Mouse (Mus musculus) G1E (cell line): ENCODE data around the gene Atoh8. TPM values are rescaled to one million over a fixed set of nuclear protein-coding genes. Genes with fewer than 3 reads are reported as not detected.

Experiments used
- ATAC-seq: 2 replicates; pipeline ENCODE4 v1.8.0; 2016; ENCODE audit warnings: mild to moderate bottlenecking; ENCODE audit not compliant: insufficient number of reproducible peaks, poor library complexity, low FRiP score, severe bottlenecking; ENCODE audit errors: extremely low read depth
- DNase-seq: peaks from one replicate; pipeline ENCODE4 v3.0.0; 2012; ENCODE audit warnings: low spot score
- H3K27me3 ChIP-seq: 2 replicates; pipeline ENCODE4 v1.6.1; 2012; ENCODE audit warnings: mild to moderate bottlenecking, low read length, inconsistent platforms; ENCODE audit not compliant: insufficient read depth
- H3K36me3 ChIP-seq: replicated peaks from 2 replicates; pipeline ENCODE3; 2012; ENCODE audit warnings: mild to moderate bottlenecking, inconsistent platforms
- H3K4me1 ChIP-seq: 2 replicates; pipeline ENCODE4 v1.6.1; 2012; ENCODE audit warnings: low read depth, low read length, inconsistent platforms, mixed read lengths; ENCODE audit not compliant: insufficient read depth
- H3K4me3 ChIP-seq: 2 replicates; pipeline ENCODE4 v1.5.1; 2012; ENCODE audit warnings: low read depth, mild to moderate bottlenecking, inconsistent platforms, low read length, moderate library complexity, mixed read lengths
- H3K9me3 ChIP-seq: replicated peaks from 2 replicates; pipeline ENCODE4 v1.6.1; 2012; ENCODE audit warnings: inconsistent platforms
- CTCF ChIP-seq: IDR thresholded peaks from 2 replicates; pipeline ENCODE4 v1.5.1; 2012; ENCODE audit warnings: low read depth, low read length, inconsistent platforms, mixed read lengths
- GATA1 ChIP-seq: IDR thresholded peaks from 2 replicates; pipeline ENCODE4 v1.6.1; 2012; ENCODE audit warnings: borderline replicate concordance, low read length, inconsistent platforms, mixed read lengths
- GATA2 ChIP-seq: IDR thresholded peaks from 2 replicates; pipeline ENCODE4 v1.6.1; 2012; ENCODE audit warnings: low read depth, low read length, inconsistent platforms, borderline replicate concordance
- POLR2AphosphoS5 ChIP-seq: IDR thresholded peaks from 2 replicates; pipeline ENCODE4 v1.6.1; 2012; ENCODE audit warnings: low read depth, low read length, inconsistent platforms; ENCODE audit not compliant: insufficient replicate concordance
- TAL1 ChIP-seq: conservative IDR thresholded peaks from 2 replicates; pipeline ENCODE4 v1.6.1; 2012; ENCODE audit warnings: low read depth, low read length, inconsistent platforms, mixed read lengths
- polyA plus RNA-seq: library from polyadenylated mRNA; stranded (reverse); fragments of >175 nt; gene quantifications from 2 replicates; pipeline ENCODE4 v1.2.3, GENCODE M21; 2012
- total RNA-seq, 2 experiments: library from RNA; stranded (forward) in 1 of 2; stranded (reverse) in 1 of 2; fragments of 200-1000 nt in 1 of 2; fragments of >200 nt in 1 of 2; fragmentation: Nextera tagmentation in 1 of 2; gene quantifications; 2 replicates each; pipeline ENCODE4 v1.2.3; 2014 to 2017

The Atoh8 gene
- total and polyA plus RNA-seq, 3 experiments: 0.03 TPM; not detected in 2

GRCm38 (mm10) chr6:72158966-72159764, 76.2 kb downstream of the Atoh8 start:
- peaks cover 29% of the 10 kb centered on the region for H3K36me3 ChIP-seq
- ATAC-seq (no peak), DNase-seq (no peak)
- no peaks in the 10 kb centered on the region for H3K27me3 ChIP-seq
- H3K9me3 ChIP-seq: no peaks in the 10 kb centered on the region
- H3K4me3 ChIP-seq: no peak overlapping the region
- peaks cover 40% of the 10 kb centered on the region for H3K4me1 ChIP-seq
- TF ChIP-seq TAL1 (no peak), GATA2 (no peak), POLR2AphosphoS5 (no peak), GATA1 (no peak), CTCF (no peak)

Other genes starting within 250 kb of the Atoh8 start
- gene St3gal5, start 138.0 kb downstream of the Atoh8 start, total RNA-seq (2014; fragmentation: Nextera tagmentation): 95.2 and 107 TPM in 2 replicates
- 46.8 and 51.0 TPM in 2 replicates for gene St3gal5, start 138.0 kb downstream of the Atoh8 start, total RNA-seq (2017)
- gene St3gal5, start 138.0 kb downstream of the Atoh8 start, polyA plus RNA-seq: 62.8 and 70.0 TPM in 2 replicates
- gene Sftpb, start 69.0 kb upstream of the Atoh8 start, total RNA-seq (2014; fragmentation: Nextera tagmentation): not detected in 2 replicates
- not detected in 2 replicates for gene Sftpb, start 69.0 kb upstream of the Atoh8 start, total RNA-seq (2017)
- gene Sftpb, start 69.0 kb upstream of the Atoh8 start, polyA plus RNA-seq: not detected in 2 replicates
- gene Usp39, start 109.6 kb upstream of the Atoh8 start, total RNA-seq (2014; fragmentation: Nextera tagmentation): 99.6 and 100 TPM in 2 replicates
- 116 and 119 TPM in 2 replicates for gene Usp39, start 109.6 kb upstream of the Atoh8 start, total RNA-seq (2017)
- 26.3 and 29.7 TPM in 2 replicates for gene Usp39, start 109.6 kb upstream of the Atoh8 start, polyA plus RNA-seq
- 71.0 and 74.9 TPM in 2 replicates for gene 0610030E20Rik, start 111.7 kb upstream of the Atoh8 start, total RNA-seq (2014; fragmentation: Nextera tagmentation)
- 26.4 and 29.7 TPM in 2 replicates for gene 0610030E20Rik, start 111.7 kb upstream of the Atoh8 start, total RNA-seq (2017)
- gene 0610030E20Rik, start 111.7 kb upstream of the Atoh8 start, polyA plus RNA-seq: 33.9 and 34.7 TPM in 2 replicates
- gene Tmem150a, start 119.9 kb upstream of the Atoh8 start, total RNA-seq (2014; fragmentation: Nextera tagmentation): 5.5 and 6.0 TPM in 2 replicates
- gene Tmem150a, start 119.9 kb upstream of the Atoh8 start, total RNA-seq (2017): 0.55 and 1.2 TPM in 2 replicates
- gene Tmem150a, start 119.9 kb upstream of the Atoh8 start, polyA plus RNA-seq: 5.1 and 5.6 TPM in 2 replicates
- gene Rnf181, start 131.4 kb upstream of the Atoh8 start, total RNA-seq (2014; fragmentation: Nextera tagmentation): 238 and 244 TPM in 2 replicates
- 153 and 179 TPM in 2 replicates for gene Rnf181, start 131.4 kb upstream of the Atoh8 start, total RNA-seq (2017)
- 120 and 165 TPM in 2 replicates for gene Rnf181, start 131.4 kb upstream of the Atoh8 start, polyA plus RNA-seq
- 187 and 244 TPM in 2 replicates for gene Vamp5, start 144.9 kb upstream of the Atoh8 start, total RNA-seq (2014; fragmentation: Nextera tagmentation)
- gene Vamp5, start 144.9 kb upstream of the Atoh8 start, total RNA-seq (2017): 163 and 182 TPM in 2 replicates
- gene Vamp5, start 144.9 kb upstream of the Atoh8 start, polyA plus RNA-seq: 133 and 183 TPM in 2 replicates
- 58.1 and 72.6 TPM in 2 replicates for gene Vamp8, start 155.1 kb upstream of the Atoh8 start, total RNA-seq (2014; fragmentation: Nextera tagmentation)
- gene Vamp8, start 155.1 kb upstream of the Atoh8 start, total RNA-seq (2017): 516 and 572 TPM in 2 replicates
- gene Vamp8, start 155.1 kb upstream of the Atoh8 start, polyA plus RNA-seq: 147 and 261 TPM in 2 replicates
- gene Ggcx, start 178.7 kb upstream of the Atoh8 start, total RNA-seq (2014; fragmentation: Nextera tagmentation): 25.9 and 27.8 TPM in 2 replicates
- 9.2 and 12.4 TPM in 2 replicates for gene Ggcx, start 178.7 kb upstream of the Atoh8 start, total RNA-seq (2017)
- gene Ggcx, start 178.7 kb upstream of the Atoh8 start, polyA plus RNA-seq: 6.5 and 6.7 TPM in 2 replicates
- gene Mat2a, start 204.0 kb upstream of the Atoh8 start, total RNA-seq (2014; fragmentation: Nextera tagmentation): 355 and 414 TPM in 2 replicates
- 275 and 294 TPM in 2 replicates for gene Mat2a, start 204.0 kb upstream of the Atoh8 start, total RNA-seq (2017)
- 24.9 and 34.2 TPM in 2 replicates for gene Mat2a, start 204.0 kb upstream of the Atoh8 start, polyA plus RNA-seq